Mouse (Mus musculus): Measurements from ENCODE around the gene Gm44805. TPM values are rescaled to one million over a fixed set of nuclear protein-coding genes. Genes with fewer than 3 reads are reported as not detected.

Gm44805 gene
- total RNA-seq, 2 experiments from 2014 or later = not detected

GRCm38 (mm10) chr7:19683771-19684201, 2.6 kb upstream of the Gm44805 start:
- ATAC-seq (replicated peaks; ENCODE audit: poor library complexity, severe bottlenecking) = peak; percentile 89

DNA sequence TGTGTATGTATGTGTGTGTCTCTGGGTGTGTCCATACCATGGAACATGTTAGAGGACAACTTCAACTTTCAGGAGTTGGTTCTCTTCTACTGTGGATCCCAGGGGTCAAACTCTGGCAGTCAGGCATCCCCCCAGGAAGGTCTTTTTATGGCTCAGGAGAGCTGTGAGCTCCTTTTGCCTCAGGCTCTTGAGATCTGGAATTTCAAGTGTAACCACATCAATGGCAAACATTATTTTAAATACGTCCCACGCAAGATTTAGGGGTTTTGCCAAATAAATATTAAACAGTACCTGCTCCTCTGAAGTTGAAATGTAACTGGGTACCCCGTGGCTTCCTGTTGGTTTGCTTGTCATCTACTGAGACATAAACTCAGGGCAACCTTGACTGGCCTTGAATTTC, 1.8 kb upstream of the Gm44805 start:
- ATAC-seq (replicated peaks; ENCODE audit: poor library complexity, severe bottlenecking) = no peak

DNA sequence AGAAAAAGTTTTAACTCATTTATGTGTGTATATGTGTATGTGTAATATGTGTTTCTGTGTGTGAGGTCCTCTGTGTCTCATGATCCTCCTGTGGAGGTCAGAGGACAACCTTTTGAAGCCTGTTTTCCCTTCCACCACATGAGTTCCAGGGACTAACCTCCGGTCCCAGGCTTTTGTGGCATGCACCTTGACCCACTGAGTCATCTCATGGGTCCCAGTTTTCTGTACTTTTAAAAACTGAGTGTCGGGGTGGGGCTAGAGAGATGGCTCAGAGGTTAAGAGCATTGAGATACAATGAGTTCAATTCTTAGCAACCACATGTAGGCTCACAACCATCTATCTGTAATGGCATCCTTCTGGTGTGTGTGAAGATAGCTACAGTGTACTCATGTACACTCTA, 521 bp downstream of the Gm44805 start:
- ATAC-seq (replicated peaks; ENCODE audit: poor library complexity, severe bottlenecking) = no peak

DNA sequence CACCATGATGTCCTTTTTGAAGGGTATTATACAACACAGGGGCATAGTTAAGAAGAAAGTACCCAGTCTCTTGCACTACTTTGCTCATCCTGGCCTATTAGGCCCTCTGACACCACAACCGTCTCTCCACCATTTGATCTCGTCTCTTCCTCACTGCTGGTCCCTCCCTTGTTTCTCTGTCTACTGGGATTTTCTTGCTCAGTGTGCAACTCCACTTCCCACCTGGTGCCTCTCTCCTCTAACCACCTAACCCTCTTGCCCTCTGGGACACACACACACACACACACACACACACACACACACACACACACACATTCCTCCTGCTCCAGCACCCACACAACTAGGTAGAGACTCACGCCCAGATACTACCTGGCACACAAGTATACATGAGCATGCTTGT, 2.3 kb downstream of the Gm44805 start:
- ATAC-seq (replicated peaks; ENCODE audit: poor library complexity, severe bottlenecking) = no peak

DNA sequence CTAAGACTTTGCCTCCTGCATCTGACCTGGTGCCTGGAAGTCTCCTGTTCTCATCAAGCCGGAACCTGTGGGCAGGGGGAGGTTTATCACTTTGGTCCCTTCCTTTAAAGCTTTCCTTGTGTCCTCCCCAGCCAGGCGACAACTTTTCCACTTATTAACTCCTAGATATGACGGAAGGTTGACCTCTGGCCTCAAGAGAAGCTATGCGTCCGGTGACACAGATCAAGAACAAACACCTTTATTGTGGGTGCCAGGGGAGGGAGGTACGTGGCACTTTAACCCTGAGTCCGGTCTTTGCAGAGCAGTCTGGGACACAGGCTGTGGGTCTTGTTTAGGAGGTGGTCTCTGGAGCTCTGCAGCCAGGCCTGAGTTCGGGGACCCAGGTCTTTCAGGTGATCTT, 3.4 kb downstream of the Gm44805 start, which contains the start of gene Apoc2:
Gene Apoc2, minus strand, starts transcription at position 70 of the 400 bp plus-strand sequence.
- ATAC-seq (replicated peaks; ENCODE audit: poor library complexity, severe bottlenecking) = no peak

DNA sequence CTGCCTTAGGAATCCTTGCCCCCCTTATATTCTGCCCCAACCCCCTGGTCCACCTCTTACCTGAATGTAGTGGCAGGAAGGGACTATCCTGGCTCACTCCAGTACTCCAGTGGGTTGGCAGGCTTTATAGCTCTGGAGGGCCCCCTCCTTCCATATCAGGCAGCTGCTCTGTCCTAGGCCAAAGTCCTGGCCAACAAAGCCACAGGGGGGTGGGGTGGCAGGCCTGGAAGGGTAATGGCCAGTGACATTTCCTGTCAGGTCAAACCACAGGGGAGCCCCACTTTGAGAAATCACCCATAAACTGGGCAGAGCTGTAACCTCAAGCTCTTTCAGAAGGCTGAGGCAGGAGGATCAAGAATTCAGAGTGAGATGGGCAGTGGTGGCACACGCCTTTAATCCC, 4.6 kb downstream of the Gm44805 start:
- ATAC-seq (replicated peaks; ENCODE audit: poor library complexity, severe bottlenecking) = peak; percentile 49

DNA sequence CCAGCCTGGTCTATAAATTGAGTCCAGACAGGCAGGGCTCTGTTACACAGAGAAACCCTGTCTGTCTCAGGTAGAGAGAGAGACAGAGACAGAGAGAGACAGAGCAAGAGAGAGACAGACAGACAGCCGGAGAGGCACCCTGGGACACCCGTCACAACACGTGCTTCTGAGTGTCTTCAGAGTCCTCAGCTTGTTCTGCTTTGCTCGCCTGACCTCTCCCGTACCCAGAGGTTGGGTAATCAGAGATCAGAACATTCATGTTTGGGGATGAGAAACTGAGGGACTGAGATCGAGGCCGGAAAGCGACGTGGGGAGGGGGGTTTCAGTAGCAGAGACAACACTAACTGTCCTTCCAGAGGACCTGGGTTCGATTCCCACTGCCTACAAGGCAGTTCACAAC, 5.4 kb downstream of the Gm44805 start:
- ATAC-seq (replicated peaks; ENCODE audit: poor library complexity, severe bottlenecking) = peak; percentile 88

DNA sequence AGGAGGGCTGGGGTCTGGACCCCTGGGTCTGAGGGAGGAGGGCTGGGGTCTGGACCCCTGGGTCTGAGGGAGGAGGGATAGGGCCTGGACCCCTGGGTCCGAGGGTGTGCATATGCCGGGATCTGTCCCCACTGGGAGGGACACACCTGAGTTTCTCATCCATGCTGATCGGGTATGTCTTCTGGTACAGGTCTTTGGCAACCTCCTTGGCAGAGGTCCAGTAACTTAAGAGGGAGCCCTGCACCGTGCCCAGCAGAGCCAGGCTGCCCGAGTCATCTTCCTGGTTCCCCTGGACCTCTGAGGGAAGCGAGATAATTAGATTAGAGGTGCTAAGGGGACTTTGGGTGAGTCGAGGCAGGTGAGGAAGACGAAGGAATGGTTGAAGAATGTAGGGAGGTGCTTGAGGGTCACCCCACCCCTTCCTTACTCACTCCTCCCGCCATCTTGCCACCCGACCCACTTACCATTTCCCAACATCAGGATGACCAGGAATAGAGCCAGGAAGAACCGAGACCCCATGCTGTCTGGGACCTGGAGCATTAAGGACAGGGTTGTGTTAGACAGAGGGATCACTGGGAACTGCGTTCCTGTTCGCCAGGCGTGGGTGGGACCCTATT, 8.0 kb downstream of the Gm44805 start:
- ATAC-seq (replicated peaks; ENCODE audit: poor library complexity, severe bottlenecking) = no peak

GRCm38 (mm10) chr7:19671511-19671910, 9.7 kb downstream of the Gm44805 start:
- no peak for ATAC-seq (replicated peaks; ENCODE audit: poor library complexity, severe bottlenecking)

GRCm38 (mm10) chr7:19668947-19669721, 12.1 kb downstream of the Gm44805 start:
- ATAC-seq (replicated peaks; ENCODE audit: poor library complexity, severe bottlenecking) = peak; percentile 56

- ATAC-seq (replicated peaks; ENCODE audit: poor library complexity, severe bottlenecking) = peak; percentile 36
Measured at GRCm38 (mm10) chr7:19667434-19667833, 13.8 kb downstream of the Gm44805 start.

DNA sequence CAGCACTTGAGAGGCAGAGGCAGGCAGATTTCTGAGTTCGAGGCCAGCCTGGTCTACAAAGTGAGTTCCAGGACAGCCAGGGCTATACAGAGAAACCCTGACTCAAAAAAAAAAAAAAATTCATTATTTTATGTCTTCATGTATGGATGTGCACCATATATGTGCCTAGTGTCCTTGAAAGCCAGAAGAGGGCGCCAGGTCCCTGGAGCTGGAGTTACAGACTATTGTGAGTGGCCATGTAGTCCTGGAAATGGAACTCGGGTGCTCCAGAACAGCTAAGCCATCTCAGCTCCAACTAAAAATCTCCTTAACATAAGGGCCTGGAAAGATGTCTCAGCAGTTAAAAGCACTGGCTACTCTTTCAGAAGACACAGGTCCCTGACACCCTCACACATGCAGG, 14.5 kb downstream of the Gm44805 start:
- ATAC-seq (replicated peaks; ENCODE audit: poor library complexity, severe bottlenecking) = no peak

DNA sequence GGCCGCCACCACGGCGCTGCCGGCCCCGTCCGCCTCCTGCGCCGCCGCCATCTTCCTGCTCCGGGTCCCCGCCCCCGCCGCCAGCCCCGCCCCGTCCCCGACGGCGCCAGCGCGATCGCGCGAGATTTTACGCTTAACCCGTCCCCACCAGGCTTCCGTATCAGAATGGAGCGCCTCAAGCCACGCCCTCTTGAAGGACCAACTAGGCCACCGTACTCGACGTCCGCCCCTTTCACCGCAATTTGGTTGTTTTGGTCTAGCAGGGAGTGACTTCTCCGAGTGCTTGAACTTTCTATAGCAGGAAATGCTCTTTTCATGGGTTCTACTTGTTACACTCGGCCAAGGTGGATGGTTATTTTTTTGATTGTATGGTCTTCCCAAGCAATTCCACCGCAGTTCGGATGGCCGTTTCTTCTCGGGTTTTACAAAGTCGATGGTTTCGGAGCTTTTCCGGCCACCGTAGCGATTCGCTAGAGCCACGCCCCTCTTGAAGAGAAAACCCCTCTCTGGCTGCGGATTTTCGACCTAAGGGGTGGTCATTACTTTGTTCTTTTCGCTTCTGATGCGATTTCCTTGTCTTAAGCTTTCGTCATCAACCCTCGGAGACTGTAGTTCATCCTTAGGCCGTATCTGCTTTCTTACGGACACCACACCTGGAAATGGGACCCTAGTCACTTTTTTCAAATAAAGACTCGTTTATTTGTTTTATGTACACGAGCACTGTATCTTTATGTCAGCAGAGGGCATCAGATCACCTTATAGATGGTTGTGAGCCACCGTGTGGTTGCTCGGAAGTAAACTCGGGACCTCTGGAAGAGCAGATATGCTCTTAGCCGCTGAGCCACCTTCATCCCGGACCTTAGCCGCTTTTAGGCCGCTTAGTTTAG, 16.0 kb downstream of the Gm44805 start, which contains the start of gene Clptm1:
Gene Clptm1, minus strand, starts transcription at position 79 of the 887 bp plus-strand sequence.
- peak; percentile 72 for ATAC-seq (replicated peaks; ENCODE audit: poor library complexity, severe bottlenecking)

GRCm38 (mm10) chr7:19664455-19664954, 16.7 kb downstream of the Gm44805 start:
- ATAC-seq (replicated peaks; ENCODE audit: poor library complexity, severe bottlenecking) = peak; percentile 2; the same call in 1 of the 2 replicates

DNA sequence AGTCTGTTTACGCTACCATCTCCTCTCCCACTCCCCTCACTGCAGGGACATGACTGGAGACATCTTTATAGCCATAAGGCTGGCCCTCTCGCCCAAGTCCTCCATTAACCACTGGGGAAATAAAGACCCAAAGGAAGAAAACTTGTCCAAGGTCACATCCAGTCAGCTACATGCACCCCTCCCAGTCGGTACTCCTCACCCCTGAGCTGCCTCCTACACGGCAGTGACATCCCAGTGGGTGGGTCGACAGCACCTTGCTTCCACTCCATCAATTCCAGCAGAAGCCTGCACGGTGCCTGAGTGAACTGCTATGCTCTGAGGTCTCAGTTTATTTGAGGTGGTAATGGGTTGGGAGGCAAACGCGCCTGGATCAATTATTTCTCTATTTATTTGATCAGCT, 17.3 kb downstream of the Gm44805 start:
- ATAC-seq (replicated peaks; ENCODE audit: poor library complexity, severe bottlenecking) = no peak

DNA sequence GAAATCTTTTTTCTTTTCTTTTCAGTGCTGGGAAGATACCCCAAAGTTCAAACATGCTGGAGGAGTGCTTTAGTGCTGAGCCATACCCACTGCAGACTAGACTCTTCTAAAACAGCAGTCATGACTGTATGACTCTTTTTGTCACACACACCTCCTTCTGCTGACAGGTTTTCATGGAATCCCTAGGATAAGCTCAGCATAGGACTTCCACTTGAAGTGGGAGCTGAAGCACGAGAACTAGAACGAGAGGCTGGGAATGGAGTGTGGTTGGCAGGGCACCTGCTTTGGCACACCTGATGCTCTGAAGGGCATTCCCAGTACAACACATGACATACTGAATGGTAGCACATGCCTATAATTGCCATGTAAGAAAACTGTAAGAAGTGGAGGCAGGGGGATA, 28.6 kb downstream of the Gm44805 start:
- no peak for ATAC-seq (replicated peaks; ENCODE audit: poor library complexity, severe bottlenecking)

- no peak for ATAC-seq (replicated peaks; ENCODE audit: poor library complexity, severe bottlenecking)
Measured at GRCm38 (mm10) chr7:19651063-19651786, 30.0 kb downstream of the Gm44805 start.

GRCm38 (mm10) chr7:19641223-19641622, 40.0 kb downstream of the Gm44805 start:
- no peak for ATAC-seq (replicated peaks; ENCODE audit: poor library complexity, severe bottlenecking)

DNA sequence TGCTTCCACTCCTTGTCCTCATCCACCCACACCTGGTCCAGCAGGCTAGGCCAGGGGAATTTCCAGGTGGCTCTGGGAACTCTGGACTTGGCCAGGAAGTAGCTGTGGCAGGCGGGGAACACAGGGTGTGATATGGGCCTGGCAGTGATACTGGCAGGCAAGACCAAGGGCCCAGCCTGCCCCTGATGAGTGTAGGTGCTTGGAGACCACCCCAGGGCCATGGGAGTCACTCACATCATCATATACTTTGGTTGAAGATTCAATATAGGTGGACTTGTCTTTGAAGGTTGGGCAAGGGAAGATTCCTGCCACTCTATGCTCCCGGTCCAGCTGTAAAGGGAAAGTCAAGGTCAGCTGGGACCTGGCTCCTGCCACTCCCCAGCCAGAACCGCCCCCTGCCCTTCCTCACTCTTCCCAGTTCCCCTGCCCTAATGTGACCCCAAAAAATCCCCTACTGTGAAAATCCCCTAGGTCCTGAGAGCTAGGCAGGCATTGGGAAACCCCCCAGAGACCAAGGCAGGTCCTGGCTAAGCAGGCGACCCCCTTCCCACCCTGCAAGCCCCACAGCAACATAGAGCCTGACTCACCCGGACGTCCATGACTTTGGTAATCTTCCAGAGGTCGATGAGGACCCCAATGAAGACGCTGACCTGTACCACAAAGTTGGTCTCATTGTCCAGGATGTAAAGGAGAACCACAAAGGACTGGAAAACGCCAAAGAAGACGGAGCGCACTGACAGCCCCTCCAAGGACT, 46.0 kb downstream of the Gm44805 start:
- no peak for ATAC-seq (replicated peaks; ENCODE audit: poor library complexity, severe bottlenecking)
